Mouse (Mus musculus) testis, adult 2 months (tissue): ENCODE data around the gene Rabep1.

Source experiments
- CTCF ChIP-seq: fragments of 200-500 bp; IDR thresholded peaks from 2 replicates; pipeline ENCODE4 v1.5.1; 2012; ENCODE audit warnings: low read depth, mild to moderate bottlenecking, inconsistent platforms, low read length, moderate library complexity; ENCODE audit not compliant: control insufficient read depth, insufficient read depth, insufficient replicate concordance
- POLR2A ChIP-seq: fragments of 200-500 bp; IDR thresholded peaks from 2 replicates; pipeline ENCODE4 v1.6.1; 2012; ENCODE audit warnings: low read depth, mild to moderate bottlenecking, inconsistent platforms, low read length, moderate library complexity; ENCODE audit not compliant: control insufficient read depth

GRCm38 (mm10) chr11:70890643-70891042 is 46.1 kb downstream of the Rabep1 start:
- TF ChIP-seq CTCF, result no peak
- no peak for TF ChIP-seq POLR2A
